Mouse (Mus musculus) neural tube, embryonic 13.5 days (tissue): ENCODE measurements around the gene Zfp583. TPM values are rescaled to one million over a fixed set of nuclear protein-coding genes. Genes with fewer than 3 reads are reported as not detected.

Source experiments
- ATAC-seq: fragments of 200-750 bp; cut with Nextera tagmentation; 2 replicates; pipeline ENCODE4 v1.8.0; 2017; ENCODE audit warnings: low read depth, mild to moderate bottlenecking, moderate TSS enrichment, moderate library complexity
- H3K27ac ChIP-seq: fragments of 300-500 bp; sonication (generic); replicated peaks from 2 replicates; pipeline ENCODE4 v1.5.1; 2015; ENCODE audit warnings: moderate library complexity, mild to moderate bottlenecking, inconsistent platforms
- H3K27me3 ChIP-seq: fragments of 300-500 bp; sonication (generic); 2 replicates; pipeline ENCODE4 v1.6.1; 2015; ENCODE audit warnings: mild to moderate bottlenecking, inconsistent platforms
- H3K36me3 ChIP-seq: fragments of 300-500 bp; sonication (generic); 2 replicates; pipeline ENCODE4 v1.6.1; 2015; ENCODE audit warnings: mild to moderate bottlenecking, inconsistent platforms
- H3K4me1 ChIP-seq: fragments of 300-500 bp; sonication (generic); replicated peaks from 2 replicates; pipeline ENCODE4 v1.6.1; 2015; ENCODE audit warnings: inconsistent platforms
- H3K4me2 ChIP-seq: fragments of 300-500 bp; sonication (generic); 2 replicates; pipeline ENCODE4 v1.6.1; 2015; ENCODE audit warnings: inconsistent platforms, mild to moderate bottlenecking, moderate library complexity
- H3K4me3 ChIP-seq: fragments of 300-500 bp; sonication (generic); 2 replicates; pipeline ENCODE4 v1.5.1; 2015; ENCODE audit warnings: mild to moderate bottlenecking, inconsistent platforms
- H3K9ac ChIP-seq: fragments of 300-500 bp; sonication (generic); 2 replicates; pipeline ENCODE4 v1.6.1; 2015; ENCODE audit warnings: moderate library complexity, mild to moderate bottlenecking, inconsistent platforms
- H3K9me3 ChIP-seq: fragments of 300-500 bp; sonication (generic); 2 replicates; pipeline ENCODE4 v1.6.1; 2016; ENCODE audit warnings: inconsistent platforms
- WGBS: fragments of 180-500 bp; shearing (Covaris S2); methylation state at CpG from one replicate; pipeline ENCODE4 v1.1.7; 2015; 5-methylcytosine and 5-hydroxymethylcytosine counted together
- polyA plus RNA-seq: library from polyadenylated mRNA; unstranded; fragments of >200 nt; fragmentation: Nextera tagmentation; extraction: Ambion mirVana; gene quantifications from 2 replicates; pipeline ENCODE4 v1.2.1, GENCODE M21; 2015

Gene Zfp583
- polyA plus RNA-seq, 1 experiment from 2014 or later = 10.4 TPM

- peaks cover under 1% of the 10 kb centered on the region; the same call in 1 of the 2 replicates for H3K36me3 ChIP-seq
- WGBS = 91% methylated on average over 4 of the region's 4 CpGs
- H3K4me3 ChIP-seq = 0 out of 2 replicates have a peak overlapping the region, but pooled peaks have one; percentile 51
- H3K4me2 ChIP-seq = peak overlapping the region; percentile 60; the same call in 1 of the 2 replicates
- H3K27ac ChIP-seq = 0 out of 2 replicates have a peak overlapping the region, but pooled peaks have one; percentile 14
- H3K4me1 ChIP-seq = peaks cover 35% of the 10 kb centered on the region
- H3K27me3 ChIP-seq = no peaks in the 10 kb centered on the region
- no peaks in the 10 kb centered on the region for H3K9me3 ChIP-seq
- no peak for ATAC-seq
- H3K9ac ChIP-seq = no peak overlapping the region
Measured at GRCm38 (mm10) chr7:6284442-6285012, 46.6 kb downstream of the Zfp583 start.

DNA sequence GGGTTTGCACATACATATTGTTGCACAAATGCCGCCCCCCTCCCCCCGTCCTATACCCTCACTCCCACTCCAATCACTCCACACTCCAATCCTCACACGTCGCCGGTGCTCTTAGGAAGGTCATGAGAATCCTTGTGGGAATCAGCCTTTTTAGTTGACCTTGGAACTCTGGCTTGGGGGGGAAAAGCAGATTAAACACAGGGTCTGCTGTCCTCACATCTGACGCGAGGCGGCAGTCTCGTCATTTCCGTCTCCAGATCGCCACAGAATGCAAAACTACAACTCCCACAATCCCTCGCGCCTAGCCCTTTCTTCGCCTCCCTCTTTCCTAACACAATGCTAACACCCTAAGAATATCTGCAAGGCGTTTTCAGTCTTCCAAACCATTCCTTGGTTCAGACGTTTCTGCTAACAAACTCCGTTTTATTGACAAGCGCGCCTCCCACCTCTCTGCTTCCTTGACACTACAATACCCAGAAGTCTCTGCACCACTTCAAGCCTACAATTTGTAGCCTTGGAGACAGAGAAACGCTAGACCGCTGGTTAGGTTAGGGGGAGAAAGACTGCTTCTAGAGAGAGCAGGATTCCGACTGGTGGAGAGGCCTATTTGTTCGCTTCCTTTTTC, 47.5 kb downstream of the Zfp583 start:
- peak overlapping the region; percentile 78 for H3K9ac ChIP-seq
- H3K4me1 ChIP-seq = peaks cover 29% of the 10 kb centered on the region
- H3K4me3 ChIP-seq = peak overlapping the region; percentile 51
- no peaks in the 10 kb centered on the region for H3K36me3 ChIP-seq
- WGBS = 1% methylated on average over 23 of the region's 23 CpGs
- peak; percentile 67 for ATAC-seq
- peak overlapping the region; percentile 60 for H3K4me2 ChIP-seq
- peak overlapping the region; percentile 82 for H3K27ac ChIP-seq
- H3K27me3 ChIP-seq = no peaks in the 10 kb centered on the region
- no peaks in the 10 kb centered on the region for H3K9me3 ChIP-seq

- WGBS = 7% methylated on average over 1 of the region's 1 CpGs
- H3K4me2 ChIP-seq = peak overlapping the region; percentile 60
- no peak for ATAC-seq
Measured at GRCm38 (mm10) chr7:6282749-6283148, 48.3 kb downstream of the Zfp583 start.

GRCm38 (mm10) chr7:6277906-6278305, 53.2 kb downstream of the Zfp583 start:
- H3K27me3 ChIP-seq = no peaks in the 10 kb centered on the region
- no peaks in the 10 kb centered on the region for H3K9me3 ChIP-seq
- no peaks in the 10 kb centered on the region for H3K36me3 ChIP-seq
- H3K4me2 ChIP-seq = no peak overlapping the region
- H3K27ac ChIP-seq = no peak overlapping the region
- ATAC-seq = no peak
- H3K4me3 ChIP-seq = no peak overlapping the region
- H3K4me1 ChIP-seq = no peaks in the 10 kb centered on the region; the same call in 1 of the 2 replicates
- H3K9ac ChIP-seq = no peak overlapping the region
- WGBS = 57% methylated on average over 3 of the region's 3 CpGs

More at GRCm38 (mm10) chr7:6282749-6283148, 48.3 kb downstream of the Zfp583 start:
- Histone ChIP-seq H3K9ac (peak overlapping the region; percentile 78), H3K27me3 (no peaks in the 10 kb centered on the region), H3K36me3 (no peaks in the 10 kb centered on the region), H3K4me3 (peak overlapping the region; percentile 51), H3K4me1 (peaks cover 21% of the 10 kb centered on the region), H3K27ac (peak overlapping the region; percentile 82), H3K9me3 (no peaks in the 10 kb centered on the region)

GRCm38 (mm10) chr7:6265695-6266094, 65.4 kb downstream of the Zfp583 start:
- Histone ChIP-seq H3K27ac (no peak overlapping the region), H3K4me3 (no peak overlapping the region), H3K9ac (no peak overlapping the region), H3K27me3 (no peaks in the 10 kb centered on the region), H3K36me3 (no peaks in the 10 kb centered on the region), H3K4me1 (no peaks in the 10 kb centered on the region), H3K9me3 (no peaks in the 10 kb centered on the region; the same call in 1 of the 2 replicates), H3K4me2 (no peak overlapping the region)
- no peak for ATAC-seq
- 68% methylated on average over 8 of the region's 8 CpGs for WGBS

Other genes starting within 250 kb of the Zfp583 start
- gene Zfp787, start 175.3 kb downstream of the Zfp583 start, polyA plus RNA-seq = 23.0 and 23.7 TPM in 2 replicates
- 71.4 and 81.0 TPM in 2 replicates for gene Zfp444, start 159.1 kb downstream of the Zfp583 start, polyA plus RNA-seq
- not detected in 2 replicates for gene Galp, start 134.2 kb downstream of the Zfp583 start, polyA plus RNA-seq
- not detected in 2 replicates for gene Zscan5b, start 109.0 kb downstream of the Zfp583 start, polyA plus RNA-seq
- gene Epp13, start 78.6 kb downstream of the Zfp583 start, polyA plus RNA-seq = not detected in 2 replicates
- gene Zfp667, start 44.7 kb downstream of the Zfp583 start, polyA plus RNA-seq = 17.7 and 17.8 TPM in 2 replicates
- gene Gm3854, start 12.5 kb upstream of the Zfp583 start, polyA plus RNA-seq = 6.7 and 7.4 TPM in 2 replicates
- gene Zfp78, start 32.0 kb upstream of the Zfp583 start, polyA plus RNA-seq = 3.5 and 4.5 TPM in 2 replicates
- gene Zfp28, start 52.0 kb upstream of the Zfp583 start, polyA plus RNA-seq = 12.0 and 15.1 TPM in 2 replicates
- gene Smim17, start 67.4 kb upstream of the Zfp583 start, polyA plus RNA-seq = 2.8 and 3.2 TPM in 2 replicates
- not detected in 2 replicates for gene Gm20715, start 79.0 kb upstream of the Zfp583 start, polyA plus RNA-seq
- 0.10 TPM in 1 of 2 replicates, not detected in the other for gene Olfr1344, start 107.4 kb upstream of the Zfp583 start, polyA plus RNA-seq
- not detected in 2 replicates for gene Olfr1336, start 124.9 kb upstream of the Zfp583 start, polyA plus RNA-seq
- gene Olfr1346, start 135.8 kb upstream of the Zfp583 start, polyA plus RNA-seq = not detected in 2 replicates
- not detected in 2 replicates for gene Olfr5, start 155.7 kb upstream of the Zfp583 start, polyA plus RNA-seq
- gene Olfr1347, start 168.5 kb upstream of the Zfp583 start, polyA plus RNA-seq = not detected in 2 replicates
- gene Olfr1348, start 177.5 kb upstream of the Zfp583 start, polyA plus RNA-seq = not detected in 2 replicates
- not detected in 2 replicates for gene Olfr1349, start 191.7 kb upstream of the Zfp583 start, polyA plus RNA-seq
- gene Olfr1350, start 233.6 kb upstream of the Zfp583 start, polyA plus RNA-seq = not detected in 2 replicates